Mouse (Mus musculus): ENCODE measurements around the gene Chd4.
"Not testable (repeated sequence)": the region's sequence is repeated elsewhere in the genome, so short reads cannot be mapped to it uniquely, and the experiment has no call there.

Chd4 gene

DNA sequence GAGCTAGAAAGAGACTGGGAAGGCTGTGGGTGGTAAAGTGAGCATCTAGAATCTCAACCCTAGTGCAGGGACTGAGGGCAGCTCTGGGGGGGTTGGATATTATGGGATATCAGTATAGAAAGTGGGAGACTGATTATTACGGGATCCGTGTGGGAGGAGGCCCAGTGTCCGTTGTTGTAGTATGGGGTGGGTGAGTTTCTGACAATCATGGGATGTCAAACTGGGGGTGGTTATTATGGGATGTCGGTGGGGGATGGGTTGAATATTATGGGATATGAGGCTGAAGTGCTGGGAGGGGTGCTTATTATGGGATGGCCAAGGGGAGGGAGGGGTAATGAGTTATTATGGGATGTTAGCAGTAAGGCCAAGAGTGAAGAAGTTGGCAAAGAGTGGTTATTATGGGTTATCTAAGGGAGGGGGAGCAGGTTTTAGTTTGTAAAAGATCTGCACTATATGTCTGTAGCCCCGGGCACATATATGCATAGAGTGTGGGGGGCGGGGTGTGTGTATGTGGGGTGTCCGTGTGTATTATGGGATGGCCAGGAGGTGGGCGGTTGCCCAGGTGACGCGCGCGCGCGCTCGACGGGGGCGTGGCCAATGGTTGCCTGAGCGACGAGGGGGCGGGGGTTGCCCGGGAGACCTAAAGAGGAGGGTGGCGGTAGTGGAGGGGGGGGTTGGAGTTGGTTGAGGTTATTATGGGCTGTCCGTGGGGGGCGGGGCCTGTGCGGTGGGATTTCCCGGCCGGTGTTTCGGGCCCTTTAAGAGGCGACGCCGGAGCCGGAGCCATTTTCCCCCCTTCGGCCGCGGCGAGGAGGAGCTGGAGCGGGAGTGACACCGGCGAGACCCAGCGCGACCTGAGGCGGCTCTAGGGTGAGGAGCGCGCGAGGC is at the start of gene Chd4:
TSS of gene Chd4 (plus strand) at position 591 of the 888 bp plus-strand sequence.
- peak; percentile 98 to 99 for DNase-seq (ENCODE audit: low spot score in 2 of 2)

GRCm38 (mm10) chr6:125046691-125047090 is 49.1 kb upstream of the Chd4 start:
- DNase-seq (ENCODE audit: low spot score in 2 of 2) = peak; percentile 81 to 90

GRCm38 (mm10) chr6:125049678-125050077 is 46.1 kb upstream of the Chd4 start, which contains the start of gene Acrbp:
Acrbp (plus strand) TSS chr6:125049689.
- DNase-seq (ENCODE audit: low spot score in 2 of 2) = no peak

DNA sequence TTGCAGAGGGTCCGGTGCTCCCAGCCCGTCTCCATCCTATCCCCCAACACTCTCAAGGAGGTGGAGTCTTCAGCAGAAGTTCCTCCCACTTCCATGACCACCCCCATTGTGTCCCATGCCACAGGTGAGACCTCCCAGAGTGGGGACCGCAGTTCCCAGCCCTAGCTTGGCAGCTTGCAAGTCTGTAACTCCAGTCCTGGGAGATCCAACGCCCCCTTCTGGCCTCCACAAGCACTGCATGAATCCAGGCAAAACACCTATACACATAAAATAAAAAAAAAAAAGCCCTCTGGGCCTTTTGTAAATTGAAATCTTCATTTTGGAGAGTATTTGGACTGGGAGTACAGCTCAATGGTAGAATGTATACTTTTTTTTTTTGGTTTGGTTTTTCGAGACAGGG is 44.5 kb upstream of the Chd4 start:
- DNase-seq (ENCODE audit: low spot score in 2 of 2) = no peak

DNA sequence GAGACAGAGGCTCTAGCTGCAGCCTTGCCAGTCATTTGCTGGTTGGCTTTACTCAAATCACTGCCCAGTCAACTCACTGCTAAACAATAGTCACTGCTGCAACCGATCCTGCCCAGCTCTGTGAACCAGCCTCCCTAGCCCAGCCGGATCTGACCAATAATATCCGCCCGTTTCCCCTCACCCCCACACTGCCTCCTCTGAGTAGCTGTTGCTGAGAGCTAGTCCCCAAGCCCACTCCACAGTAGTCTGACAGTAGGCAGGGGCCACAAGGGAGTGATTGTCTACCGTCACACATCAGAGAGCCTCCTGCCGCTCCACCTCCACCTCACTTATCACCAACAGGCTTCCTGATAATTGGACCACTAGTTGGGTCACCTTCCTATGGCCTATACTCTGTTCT is 34.3 kb upstream of the Chd4 start:
- no peak for DNase-seq (ENCODE audit: low spot score in 2 of 2)

DNA sequence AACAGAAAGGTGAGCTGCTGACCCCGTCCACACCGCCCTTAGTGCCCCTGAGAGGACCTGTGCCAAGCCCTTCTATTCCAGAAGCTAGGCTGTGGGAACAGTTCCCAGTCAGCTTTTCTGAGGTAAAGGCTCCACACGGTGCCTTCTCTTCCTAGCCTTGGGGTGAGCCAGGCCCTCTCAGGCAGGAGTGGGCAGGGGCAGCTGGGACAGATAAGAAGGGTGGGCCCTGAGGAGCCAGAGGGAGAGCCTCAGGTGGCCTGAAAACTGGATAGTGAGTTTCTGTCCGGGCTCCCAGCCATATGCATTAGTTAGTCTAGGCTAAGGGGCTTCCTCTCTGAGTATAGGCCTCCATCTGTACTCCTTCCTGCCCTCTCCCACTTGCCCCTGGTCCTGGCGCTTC is 33.3 kb upstream of the Chd4 start:
- no peak for DNase-seq (ENCODE audit: low spot score in 2 of 2)

DNA sequence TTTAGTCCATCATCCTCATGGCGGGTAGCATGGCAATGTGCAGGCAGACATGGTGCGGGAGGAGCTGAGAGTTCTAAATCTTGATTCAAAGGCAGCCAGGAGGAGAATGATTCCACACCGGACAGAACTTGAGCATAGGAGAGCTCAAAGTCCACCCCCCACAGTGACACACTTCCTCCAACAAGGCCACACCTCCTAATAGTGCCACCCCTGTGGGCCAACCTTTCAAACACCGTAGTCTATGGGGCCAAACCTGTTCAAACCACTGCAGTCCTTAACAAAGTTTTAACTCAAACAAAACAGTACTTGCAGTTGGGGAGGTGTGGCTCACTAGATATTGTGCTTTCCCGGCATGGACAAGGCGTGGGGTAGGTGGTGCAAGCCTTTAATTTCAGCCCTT is 31.9 kb upstream of the Chd4 start:
- no peak for DNase-seq (ENCODE audit: low spot score in 2 of 2)

GRCm38 (mm10) chr6:125065223-125065622 is 30.6 kb upstream of the Chd4 start:
- DNase-seq (ENCODE audit: low spot score in 2 of 2) = not testable (repeated sequence)

- DNase-seq (ENCODE audit: low spot score in 2 of 2) = no peak
Measured at GRCm38 (mm10) chr6:125067571-125067995, 28.2 kb upstream of the Chd4 start, which contains the start of gene Lpar5. Lpar5 (plus strand) TSS chr6:125067920.

DNA sequence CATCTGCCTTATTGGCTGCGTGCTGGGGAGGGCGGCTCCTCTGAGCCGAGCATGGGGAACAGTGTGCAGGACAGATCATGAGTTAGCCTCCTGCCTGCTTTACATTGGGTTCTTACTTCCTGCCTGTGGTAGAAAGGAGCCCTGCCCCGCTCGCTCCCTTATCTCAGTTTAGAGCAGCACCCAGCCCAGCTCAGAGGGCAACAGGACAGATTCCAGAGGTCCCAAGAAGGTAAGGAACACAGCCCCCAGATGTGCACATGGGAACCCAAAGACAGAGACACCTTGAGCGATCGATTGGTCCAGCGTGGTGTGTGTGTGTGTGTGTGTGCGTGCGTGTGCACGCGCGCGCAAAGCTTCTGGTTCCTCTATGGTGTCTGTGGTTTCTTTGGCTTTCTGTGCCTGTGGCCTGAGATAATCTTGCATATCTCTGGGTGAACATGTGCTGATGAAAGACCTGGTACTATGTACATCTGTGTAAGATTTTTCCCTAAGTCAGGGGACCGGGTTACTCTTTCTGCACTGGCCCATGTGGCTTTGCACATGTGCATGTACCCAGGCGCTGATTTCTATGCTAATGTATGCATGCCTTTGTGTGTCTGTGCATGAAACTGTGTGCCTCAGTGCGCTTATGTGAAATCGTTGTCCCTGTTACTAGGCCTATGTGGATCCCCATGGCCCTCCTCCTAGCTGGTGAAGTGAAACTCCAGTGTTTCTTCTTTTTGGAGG is 24.4 kb upstream of the Chd4 start:
- no peak for DNase-seq (ENCODE audit: low spot score in 2 of 2)

DNA sequence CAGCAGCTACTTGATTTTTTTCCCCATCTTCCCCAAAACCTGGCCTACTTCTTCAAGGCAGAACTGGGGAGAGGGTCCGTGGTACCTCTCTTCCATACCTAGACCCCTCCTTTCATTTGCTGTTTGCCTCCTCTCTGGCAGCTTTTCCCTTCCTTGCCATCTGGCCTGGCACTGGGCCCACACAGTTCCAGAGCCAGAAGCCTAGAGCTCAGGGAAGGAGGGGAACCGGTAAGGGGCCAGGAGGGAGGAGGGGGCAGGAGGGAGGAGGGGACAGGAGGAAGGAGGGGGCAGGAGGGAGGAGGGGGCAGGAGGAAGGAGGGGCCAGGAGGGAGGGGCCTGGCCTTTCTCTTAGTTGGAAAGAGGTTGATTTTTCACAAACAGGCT is 23.9 kb upstream of the Chd4 start:
- DNase-seq (ENCODE audit: low spot score in 2 of 2) = peak; percentile 87 to 88

DNA sequence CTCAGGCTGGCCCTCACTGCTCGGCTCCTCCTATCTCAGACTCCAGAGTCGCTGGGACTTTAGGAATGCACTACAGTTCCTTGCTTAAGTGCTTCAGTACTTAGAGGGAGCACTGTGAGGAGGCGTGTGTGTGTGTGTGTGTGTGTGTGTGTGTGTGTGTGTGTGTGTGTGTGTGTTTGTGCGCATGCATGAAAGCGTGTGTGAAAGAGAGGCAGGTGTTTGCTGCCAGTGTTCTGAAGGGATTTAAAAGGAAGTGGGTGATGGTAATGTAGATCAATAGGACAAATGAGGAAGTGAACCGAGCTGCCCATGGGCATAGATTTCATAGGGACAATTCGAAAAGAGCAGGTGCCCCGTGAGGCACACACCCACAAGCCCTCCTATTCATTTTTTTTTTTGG is 22.0 kb upstream of the Chd4 start:
- no peak for DNase-seq (ENCODE audit: low spot score in 2 of 2)

DNA sequence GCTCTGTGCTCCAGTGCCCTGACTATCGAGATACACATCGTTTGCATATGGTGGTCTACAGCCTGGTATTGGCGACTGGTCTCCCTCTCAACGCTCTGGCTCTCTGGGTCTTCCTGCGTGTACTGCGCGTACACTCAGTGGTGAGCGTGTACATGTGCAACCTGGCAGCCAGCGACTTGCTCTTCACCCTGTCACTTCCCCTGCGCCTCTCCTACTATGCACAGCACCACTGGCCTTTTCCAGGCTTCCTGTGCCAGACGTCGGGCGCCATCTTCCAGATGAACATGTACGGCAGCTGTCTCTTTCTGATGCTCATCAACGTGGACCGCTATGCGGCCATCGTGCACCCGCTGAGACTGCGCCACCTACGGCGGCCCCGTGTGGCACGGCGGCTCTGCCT is 14.4 kb upstream of the Chd4 start:
- DNase-seq (ENCODE audit: low spot score in 2 of 2) = no peak

GRCm38 (mm10) chr6:125081797-125082560 is 13.8 kb upstream of the Chd4 start:
- peak; percentile 92 to 93 for DNase-seq (ENCODE audit: low spot score in 2 of 2)

DNA sequence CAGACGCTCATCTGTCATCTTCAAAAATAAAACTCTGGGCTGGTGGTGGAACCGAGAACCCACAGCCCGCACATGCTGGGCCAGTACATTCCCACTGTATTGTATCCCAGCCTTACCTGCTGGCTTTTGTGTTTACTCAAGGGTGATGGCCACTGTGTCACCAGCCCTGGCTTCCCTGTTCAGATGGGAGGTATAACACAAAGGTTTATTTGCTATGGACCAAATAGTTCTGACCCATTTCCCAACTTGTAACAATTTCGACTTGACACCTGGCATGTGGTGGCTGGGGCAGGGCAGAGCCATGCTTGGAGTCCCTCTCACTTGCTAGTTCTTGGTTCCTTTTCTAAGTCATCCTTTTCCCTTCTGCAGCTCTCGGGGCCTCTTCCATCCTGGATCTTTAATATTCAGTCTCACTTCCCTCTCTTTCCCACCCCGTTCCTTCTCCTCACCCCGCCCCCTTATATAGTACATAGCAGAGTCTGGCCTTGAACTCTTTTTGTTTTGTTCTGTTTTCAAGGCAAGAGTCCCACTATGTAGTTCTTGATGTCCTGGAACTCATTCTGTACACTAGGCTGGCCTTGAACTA is 12.9 kb upstream of the Chd4 start:
- DNase-seq (ENCODE audit: low spot score in 2 of 2) = no peak

- peak; percentile 79 to 80 for DNase-seq (ENCODE audit: low spot score in 2 of 2)
Measured at GRCm38 (mm10) chr6:125084424-125084823, 11.4 kb upstream of the Chd4 start.

- no peak for DNase-seq (ENCODE audit: low spot score in 2 of 2)
Measured at GRCm38 (mm10) chr6:125087937-125088336, 7.8 kb upstream of the Chd4 start.

GRCm38 (mm10) chr6:125088561-125089321 is 7.0 kb upstream of the Chd4 start:
- DNase-seq (ENCODE audit: low spot score in 2 of 2) = peak; percentile 88

DNA sequence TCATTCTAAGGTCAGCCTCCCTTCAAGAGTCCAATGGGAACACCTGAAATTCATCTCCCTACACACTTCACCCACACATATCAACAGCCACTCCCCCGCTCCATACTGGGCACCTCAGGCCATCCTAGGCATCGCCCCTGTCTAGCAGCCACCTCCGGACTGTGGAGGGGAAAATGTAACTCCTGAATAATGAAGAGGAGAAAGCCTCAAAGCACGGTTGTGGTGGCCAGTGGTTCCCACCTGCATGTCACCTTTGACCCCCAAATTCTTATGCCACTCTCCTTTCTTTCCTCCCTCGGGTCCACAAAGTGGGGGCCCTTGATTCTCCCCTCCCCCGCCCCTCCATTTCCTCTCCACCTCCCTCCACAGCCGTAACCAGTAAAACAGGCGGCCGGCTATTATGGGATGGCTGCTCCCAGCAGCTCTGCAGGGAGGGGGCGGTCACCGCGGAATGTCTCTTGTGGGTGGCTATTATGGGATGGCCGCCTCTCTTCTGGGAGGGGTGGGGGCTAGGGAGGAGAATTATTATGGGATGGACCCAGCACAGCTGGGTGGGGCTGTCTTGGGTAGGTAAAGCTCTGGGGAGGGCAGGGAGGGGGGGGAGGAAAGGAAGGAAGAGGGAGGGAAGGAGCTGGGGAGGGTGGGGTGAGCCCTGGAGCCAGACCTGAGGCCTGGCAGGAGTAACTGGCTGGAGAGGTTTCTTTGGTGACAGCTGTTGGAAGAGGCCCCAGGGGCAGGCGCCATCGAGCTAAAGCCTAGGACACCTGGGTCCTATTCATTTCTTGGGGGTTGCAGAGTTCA is 6.1 kb upstream of the Chd4 start:
- DNase-seq (ENCODE audit: low spot score in 2 of 2) = peak; percentile 93 to 95

All from right cerebral cortex, postnatal 10 days (tissue).